Mouse (Mus musculus) ES-CJ7 (cell line): ENCODE measurements at regions not wholly inside any gene's neighbourhood (a gene's known extent, or its start where the extent isn't known, plus 50 kb on each side); places are given as distances from the start of the nearest gene placed in this dataset.
"Not testable (repeated sequence)": the region's sequence is repeated elsewhere in the genome, so short reads cannot be mapped to it uniquely, and the experiment has no call there.

ENCODE experiments used
- DNase-seq: peaks from one replicate; pipeline ENCODE4 v3.0.0; 2011; ENCODE audit warnings: low read depth, low spot score

DNA sequence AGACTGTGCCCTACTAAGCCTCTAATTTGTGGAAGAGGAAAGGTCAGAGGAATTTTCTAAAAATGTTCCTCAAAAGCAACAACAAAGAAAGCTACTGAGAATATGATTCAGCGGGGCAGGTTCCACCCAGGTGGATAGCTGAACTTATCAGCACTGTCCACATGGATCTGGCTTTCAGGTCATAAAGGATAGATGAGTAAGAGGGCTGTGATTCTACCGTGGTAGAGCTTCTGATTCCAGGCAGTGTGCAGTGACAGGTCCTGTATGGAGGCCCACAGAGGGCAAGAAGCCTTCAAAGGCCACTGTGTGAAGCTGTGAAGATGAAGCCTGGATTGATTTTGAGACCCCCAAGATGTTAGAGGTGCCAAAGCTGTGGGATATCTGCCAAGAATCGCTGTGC, 51.8 kb downstream of the Teddm3 start:
- not testable (repeated sequence) for DNase-seq

DNA sequence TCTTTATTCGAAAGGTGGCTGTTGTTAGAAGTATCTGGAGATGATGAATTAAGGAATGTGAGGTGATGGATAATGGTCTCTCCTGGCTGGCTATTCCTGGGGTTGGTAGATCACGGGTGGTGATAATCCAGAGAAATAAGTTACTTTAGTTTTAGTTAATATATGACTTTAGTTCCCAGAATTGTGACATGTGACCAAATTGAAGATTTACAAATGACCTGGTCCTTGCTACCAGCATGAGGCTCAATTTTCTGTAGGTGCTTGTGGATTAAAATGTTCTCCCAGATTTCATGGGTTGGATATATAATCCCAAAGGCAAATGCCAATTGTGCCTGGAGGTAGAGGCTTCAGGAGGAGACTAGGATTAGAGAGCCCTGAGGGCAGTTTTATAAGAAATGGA, 53.7 kb downstream of the Teddm3 start:
- not testable (repeated sequence) for DNase-seq

DNA sequence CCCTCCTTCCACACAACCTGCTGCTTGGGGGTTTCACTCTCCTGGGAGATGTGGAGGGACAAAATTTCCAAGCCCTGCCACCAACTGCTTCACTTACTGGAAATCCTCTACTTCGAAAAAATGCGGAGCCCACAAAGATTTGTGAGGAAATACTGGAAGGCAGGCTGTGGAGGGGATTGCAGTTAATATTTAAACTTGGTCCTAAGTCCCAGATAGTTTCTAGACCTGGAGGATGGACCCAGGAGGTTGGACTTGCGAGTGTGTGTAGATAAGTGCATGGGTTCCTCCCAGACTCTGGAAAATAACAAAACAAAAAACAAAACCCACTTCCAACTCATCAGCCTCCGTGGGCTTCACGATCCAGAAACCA, 79.0 kb downstream of the Teddm3 start:
- DNase-seq, result no peak

DNA sequence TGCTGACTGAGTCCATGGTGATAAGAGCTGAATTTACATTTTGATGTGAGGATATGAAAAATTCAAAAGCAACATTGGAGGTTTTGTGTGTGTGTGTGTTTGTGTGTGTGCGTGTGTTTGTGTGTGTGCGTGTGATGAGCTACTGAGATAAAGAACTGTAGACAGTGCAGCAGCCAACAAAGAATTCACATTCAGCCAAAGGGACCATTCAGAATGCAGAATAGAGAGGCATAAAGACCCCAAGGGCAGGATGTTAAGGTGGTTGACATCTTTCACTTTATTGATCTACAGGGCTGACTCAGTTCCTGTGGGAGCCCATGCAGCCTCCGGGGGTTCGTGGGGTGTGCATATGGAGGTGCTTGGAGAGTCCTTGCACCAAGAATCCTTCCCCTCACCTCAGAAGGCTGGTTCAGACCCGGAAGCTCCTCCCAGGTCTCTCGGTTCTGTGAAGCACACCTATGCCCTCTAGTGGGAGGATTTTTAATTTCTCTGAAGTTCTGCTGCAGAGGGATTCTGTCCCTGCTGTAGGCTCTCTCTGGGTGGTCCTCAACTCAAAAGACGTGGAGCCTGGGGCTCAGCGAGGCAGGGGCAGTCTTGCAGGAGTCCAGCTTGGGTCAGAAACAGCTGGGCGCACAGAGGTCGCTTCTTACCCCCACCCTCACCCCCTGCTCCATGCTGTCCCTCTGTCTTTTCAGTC, 79.6 kb downstream of the Teddm3 start:
- not testable (repeated sequence) for DNase-seq

DNA sequence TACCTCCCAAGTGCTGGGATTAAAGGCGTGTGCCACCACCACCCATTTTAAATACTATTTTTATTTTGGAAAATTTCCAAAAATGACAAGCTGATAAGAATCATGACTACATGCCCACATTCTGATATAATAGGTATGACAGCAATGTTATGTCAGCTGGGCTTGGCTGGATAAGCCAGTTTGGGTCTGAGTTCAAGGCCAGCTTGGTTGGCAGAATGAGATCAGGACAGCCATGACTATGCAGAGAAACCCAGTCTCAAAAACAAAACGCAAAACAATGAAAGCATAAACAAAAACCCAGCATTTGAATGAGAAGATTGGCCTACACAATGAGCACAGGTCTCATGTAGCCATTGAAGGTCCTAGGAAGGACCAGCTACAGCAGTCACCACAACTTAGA, 93.6 kb downstream of the Teddm3 start:
- DNase-seq, result no peak

DNA sequence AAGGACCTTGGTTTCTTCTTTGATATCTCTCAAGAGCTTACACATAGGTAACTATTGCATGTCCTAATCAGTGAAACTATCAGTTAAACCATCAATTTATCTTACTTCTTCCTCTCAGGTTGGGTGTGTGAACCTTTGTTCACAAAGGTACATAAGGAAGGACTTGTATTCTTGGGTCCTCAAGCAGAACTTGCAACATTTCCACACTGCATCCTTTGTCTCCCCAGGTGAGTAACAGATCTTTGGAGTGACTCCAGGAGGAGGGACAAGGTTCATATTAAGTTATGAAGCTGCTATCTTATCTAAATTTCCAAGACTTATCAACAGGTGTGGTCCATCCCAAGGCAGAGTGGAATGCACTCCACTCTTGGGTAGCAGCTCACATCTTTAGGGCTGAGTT, 99.0 kb downstream of the Teddm3 start:
- DNase-seq, result no peak

DNA sequence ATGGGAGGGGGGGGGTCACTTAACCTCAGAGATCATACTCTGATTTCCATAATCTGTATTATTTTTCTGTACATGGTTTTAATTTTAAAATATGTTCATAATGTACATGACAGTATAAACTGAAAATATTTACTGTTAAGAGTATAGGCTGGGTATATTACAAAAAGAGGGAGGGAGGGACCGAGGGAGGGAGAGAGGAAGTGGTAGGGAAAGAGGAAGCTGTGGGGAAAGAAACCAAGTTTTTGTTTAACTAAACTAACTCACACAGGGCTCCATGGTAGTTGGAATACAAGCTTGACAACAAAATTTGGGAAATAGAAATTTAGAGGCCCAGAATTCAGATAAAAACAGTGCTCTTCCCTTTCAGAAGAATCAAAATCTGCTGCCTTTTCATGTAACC, 131.7 kb downstream of the Teddm3 start:
- not testable (repeated sequence) for DNase-seq

DNA sequence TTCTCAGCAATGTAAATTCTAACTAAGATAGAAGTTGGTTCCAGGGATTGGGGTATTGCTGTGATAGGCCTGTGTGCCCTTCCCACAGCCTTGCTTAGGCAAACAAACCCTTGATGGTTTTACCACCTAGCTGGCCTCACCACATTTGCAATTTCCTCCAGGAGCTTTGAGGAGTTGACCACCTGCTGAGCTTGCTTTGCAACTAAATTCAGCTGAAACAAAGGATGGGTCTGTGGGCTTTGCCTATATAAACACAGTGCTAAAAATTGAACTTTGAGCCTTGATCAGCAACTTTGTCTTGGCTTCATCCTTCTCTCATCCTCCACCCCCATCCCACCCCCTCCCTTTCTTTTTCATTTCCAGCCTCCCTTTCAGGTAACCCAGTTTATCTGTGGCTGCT, 148.9 kb downstream of the Teddm3 start:
- DNase-seq, result peak; percentile 75

DNA sequence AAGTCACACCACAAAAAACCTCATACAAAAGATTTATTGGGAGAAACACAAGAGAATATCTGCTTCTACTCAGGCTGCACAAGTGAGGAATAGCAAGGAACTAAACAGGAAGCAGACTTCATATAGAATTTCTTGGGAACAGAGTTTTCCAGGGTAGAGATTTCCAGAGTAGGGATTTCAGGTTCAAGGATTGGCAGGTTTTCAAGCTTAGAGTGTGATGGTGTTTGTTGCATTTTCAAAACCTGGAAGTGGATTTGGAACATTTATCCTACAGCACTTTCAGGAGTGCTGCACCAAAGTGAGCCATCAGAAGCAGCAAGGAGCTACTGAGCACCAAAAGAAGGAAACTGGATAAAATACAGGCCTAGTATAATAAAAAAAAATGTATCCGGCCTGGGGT, 152.7 kb downstream of the Teddm3 start:
- no peak for DNase-seq

DNA sequence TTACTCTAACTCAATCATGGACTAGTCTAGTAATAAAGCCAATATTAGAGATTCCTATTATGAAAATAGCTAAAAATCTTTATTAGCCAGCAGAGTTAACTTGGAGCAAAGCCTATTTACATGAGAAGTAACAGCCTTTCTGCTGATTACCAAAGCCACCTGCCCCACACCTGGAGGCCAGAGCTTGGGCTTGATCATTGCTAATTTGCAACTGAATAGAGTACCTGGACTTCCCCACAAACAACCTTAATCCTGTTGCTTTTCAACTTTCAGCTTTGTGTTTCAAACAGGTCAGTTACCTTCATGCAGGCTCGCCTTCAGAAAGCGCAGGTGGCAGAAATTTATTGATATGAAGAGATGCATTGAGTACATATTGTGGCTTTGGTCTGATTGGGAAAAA, 163.3 kb downstream of the Teddm3 start:
- peak; percentile 32 for DNase-seq

DNA sequence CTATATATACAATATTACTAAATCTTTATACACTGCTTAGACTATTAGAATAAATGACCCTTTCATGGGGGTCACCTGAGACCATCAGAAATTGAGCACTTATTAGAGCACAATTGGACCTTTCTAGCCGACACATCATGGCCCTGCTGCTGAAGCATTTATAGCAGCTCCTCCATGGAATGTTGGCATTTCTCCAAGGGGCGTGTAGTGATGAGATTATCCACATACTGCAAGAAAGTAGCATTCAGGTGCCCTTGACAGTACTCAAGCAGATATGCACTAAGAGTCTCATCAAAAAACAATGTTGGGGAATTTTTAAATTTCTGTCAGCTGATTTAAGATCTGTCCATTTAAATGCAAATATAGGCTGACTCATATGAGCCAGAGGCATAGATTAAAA, 178.4 kb downstream of the Teddm3 start:
- DNase-seq, result no peak

DNA sequence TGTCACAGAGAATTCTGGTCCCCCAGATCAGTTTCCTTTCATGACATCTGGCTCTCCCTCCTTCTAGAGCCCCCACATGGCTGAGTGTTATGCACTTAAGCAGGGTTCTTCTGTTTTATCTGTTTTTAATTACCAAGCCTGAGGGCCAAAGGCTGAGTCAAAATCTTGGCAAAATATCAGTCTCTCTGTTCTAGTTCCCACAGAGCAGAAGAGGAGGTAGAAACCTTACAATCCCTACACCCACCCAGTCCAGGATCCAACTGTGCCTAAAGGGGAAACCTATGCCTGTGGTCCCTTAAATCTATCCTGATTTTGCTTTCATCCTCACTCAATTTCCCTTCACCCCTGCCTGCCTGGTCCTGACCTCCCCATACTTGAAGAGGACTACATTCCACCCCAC, 181.4 kb downstream of the Teddm3 start:
- no peak for DNase-seq

DNA sequence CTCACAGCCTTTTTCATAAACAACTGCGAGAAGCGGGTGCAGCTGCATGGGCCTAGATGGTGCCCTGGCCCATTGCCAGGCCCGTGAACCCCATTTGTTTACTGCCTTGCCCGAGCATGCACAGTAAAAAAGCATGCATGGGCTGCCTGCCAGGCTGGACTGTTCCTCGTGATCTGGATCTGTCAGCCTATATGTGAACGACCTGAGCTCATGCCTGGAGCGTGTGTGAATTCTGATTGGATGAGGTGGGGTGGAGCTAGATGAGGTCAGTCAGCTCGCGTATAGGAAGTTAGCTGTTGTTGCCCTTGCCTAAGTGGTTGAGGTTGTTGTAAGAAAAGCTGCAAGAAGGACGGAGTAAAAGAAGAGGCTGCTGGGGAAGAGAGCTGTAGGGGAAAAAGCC, 194.9 kb downstream of the Teddm3 start:
- DNase-seq, result no peak

DNA sequence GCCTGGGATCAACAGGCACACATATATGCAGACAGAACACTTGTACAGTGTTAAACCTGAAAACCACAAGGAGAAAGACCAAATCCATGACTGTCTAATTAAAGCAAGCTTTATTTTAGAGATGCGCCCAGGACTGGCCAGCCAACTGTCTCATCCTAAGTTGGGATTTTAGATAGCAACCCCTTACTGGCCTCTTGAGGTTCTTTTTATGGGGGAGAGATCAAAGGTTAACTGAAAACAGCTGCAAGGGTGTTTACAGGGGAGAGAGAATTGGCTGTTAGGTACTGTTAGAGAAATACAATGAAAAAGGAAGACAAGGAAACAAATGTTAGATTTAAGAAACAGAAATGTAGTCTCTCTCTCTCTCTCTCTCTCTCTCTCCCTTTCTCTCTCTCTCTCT, 202.4 kb upstream of the Thpo start:
- no peak for DNase-seq

DNA sequence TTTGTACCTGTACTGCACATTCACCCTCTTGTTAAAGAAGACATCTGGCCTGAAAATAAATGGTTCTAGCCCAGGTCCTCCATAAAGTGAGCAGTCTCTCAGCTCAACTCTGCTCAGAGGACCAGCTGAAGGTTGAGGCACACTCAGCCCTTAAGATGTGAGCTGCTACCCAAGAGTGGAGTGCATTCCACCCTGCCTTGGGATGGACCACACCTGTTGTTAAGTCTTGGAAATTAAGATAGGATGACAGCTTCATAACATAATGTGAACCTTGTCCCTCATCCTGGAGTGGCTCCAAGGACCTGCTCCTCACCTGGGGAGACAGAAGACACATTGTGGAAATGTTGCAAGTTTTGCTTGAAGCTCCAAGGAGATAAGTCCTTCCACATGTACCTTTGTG, 200.5 kb upstream of the Thpo start:
- DNase-seq, result not testable (repeated sequence)

DNA sequence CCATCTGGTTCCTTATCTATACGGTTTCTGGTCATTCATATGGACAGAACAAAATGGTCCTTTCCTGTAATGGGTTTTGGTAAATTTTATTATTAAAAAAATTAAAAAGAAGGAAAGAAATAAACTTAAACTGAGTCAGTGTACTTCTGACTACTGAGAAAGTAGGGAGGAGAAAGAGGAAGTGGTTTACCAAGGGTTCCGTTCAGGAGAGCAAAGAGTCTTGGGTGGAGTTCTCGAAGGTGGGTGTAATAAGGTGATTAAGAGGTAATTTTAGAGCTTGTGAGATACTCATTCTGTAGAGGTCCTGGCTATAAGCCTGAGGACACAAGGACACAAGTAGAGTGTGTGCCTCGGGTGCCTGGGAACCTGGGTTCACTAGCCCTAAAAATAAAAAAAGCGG, 195.7 kb upstream of the Thpo start:
- not testable (repeated sequence) for DNase-seq

DNA sequence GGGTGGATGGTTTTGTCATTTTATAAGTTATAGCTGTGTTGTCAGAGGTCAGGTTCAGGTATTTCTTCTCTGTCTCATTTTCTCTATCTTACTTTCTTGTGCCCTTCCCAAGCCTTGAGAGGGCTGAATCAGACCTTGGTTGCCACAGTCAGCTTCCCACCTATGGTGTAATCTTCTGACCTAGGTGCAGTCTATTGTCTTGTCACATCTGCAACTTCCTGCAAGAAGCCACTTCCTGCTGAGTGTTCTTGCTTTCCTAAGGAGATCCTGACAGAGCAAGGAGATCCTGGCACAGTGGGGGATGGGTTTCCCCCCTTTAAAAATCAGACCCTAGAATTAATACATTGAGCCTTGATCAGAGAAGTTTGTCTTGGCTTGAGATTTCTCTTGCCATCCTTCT, 191.5 kb upstream of the Thpo start:
- peak; percentile 33 for DNase-seq

DNA sequence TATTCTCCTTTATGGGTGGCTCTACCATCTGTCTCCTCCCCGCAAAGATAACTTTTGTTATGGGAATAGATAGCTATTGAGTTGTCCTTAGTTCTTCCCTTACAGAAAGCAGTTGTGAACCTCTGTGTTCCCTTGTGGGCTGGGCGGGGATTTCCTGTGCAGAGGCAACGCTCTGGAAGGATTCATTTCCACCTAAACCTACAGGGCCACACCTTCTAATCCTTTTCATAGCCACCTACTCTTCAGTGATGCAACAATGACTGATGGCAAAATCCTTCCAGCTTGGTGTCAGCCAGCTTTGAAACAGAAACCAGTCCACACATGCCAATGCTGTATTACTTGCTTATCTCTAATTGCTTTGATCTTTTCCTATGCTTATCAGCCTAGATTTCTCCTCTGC, 176.6 kb upstream of the Thpo start:
- peak; percentile 49 for DNase-seq

DNA sequence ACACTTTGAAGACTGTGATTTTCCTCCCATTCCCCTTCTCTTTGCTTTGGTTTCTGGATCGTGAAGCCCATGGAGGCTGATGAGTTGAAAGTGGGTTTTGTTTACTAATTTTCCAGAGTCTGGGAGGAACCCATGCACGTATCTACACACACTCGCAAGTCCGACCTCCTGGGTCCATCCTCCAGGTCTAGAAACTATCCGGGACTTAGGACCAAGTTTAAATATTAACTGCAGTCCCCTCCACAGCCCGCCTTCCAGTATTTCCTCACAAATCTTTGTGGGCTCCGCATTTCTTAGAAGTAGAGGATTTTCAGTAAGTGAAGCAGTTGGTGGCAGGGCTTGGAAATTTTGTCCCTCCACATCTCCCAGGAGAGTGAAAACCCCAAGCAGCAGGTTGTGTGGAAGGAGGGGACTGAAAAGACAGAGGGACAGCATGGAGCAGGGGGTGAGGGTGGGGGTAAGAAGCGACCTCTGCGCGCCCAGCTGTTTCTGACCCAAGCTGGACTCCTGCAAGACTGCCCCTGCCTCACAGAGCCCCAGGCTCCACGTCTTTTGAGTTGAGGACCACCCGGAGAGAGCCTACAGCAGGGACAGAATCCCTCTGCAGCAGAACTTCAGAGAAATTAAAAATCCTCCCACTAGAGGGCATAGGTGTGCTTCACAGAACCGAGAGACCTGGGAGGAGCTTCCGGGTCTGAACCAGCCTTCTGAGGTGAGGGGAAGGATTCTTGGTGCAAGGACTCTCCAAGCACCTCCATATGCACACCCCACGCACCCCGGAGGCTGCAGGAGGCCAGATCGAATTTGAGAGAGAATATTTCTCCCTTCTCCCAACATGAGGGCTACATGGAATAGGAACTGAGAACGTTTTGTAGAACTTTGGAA, 174.4 kb upstream of the Thpo start:
- peak; percentile 50 for DNase-seq

DNA sequence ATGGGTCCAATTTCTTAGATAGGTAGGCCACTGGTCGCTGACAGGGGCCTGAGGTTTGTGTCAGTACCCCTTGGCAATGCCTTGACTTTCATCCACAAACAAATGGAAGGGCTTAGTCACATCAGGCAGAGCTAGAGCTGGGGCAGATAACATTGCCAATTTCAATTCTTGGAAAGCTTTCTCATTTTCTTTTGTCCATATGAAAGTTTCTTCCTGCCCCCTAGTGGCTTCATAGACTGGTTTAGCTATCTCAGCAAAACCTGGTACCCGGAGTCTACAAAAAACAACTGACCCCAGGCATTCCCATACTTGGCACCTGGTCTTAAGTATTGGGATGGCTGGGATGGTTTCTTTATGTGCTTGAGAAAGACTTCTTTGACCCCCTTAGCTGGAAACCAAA, 161.4 kb upstream of the Thpo start:
- DNase-seq, result peak; percentile 48

DNA sequence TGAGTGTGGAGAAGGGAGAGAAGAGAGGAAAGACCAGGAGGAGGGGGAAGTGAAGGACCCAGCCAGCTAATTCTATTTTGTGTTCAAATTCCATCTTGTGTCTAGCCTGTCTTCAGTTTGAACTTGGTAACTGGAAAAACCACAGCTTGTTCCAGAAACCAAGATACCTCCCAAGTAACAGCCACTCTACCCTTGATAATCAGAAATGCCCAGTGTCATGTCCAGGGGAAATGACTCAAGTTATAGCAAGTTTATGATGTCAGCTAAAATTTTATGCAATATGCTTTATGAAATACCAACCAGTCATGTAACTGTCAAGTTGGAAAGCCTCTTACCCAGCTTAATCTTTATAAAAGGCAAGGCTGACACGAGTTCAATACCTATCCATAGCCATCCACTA, 137.4 kb upstream of the Thpo start:
- DNase-seq, result no peak

DNA sequence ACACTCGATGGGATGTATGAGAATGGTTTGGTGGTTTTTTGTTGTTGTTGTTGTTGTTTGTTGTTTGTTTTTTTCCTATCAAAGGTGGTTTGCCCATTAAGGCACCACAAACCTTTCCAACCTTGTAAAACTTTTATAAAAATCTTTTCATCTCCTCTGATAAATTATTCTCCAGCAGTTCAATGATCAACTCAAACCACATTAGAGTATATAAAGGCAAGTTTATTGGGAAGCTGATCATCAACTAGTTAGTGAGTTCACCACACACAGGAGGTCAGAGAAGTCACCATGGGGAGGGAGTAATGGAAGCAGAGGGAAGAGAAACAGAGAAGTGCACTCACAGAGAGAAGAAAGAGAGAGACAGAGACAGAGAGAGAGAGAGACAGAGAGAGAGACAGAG, 132.5 kb upstream of the Thpo start:
- no peak for DNase-seq

DNA sequence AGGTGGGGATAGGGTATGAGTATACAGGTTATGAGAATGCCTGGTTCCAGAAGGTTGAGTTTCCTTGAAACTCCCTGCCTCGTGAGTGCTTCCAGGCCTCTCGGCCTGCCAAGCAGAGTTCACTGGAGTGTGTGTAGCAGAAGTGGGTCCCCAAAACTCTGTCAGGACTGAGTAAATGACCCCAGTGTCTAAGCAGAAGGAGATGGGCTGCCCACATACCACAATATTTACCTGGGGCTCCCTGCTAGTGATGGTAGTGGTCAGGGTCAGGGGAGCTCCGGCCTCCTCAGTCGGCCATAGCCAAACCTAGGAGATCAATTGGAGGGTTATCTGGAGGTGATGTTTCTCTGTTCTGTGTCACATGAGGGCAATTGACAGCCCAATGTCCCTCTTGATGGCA, 126.9 kb upstream of the Thpo start:
- peak; percentile 22 for DNase-seq
